Mouse (Mus musculus): ENCODE results near the gene Sgk2.
A peak's percentile ranks its signal among the peaks of the same experiment; 100 is the strongest.
"Not testable (repeated sequence)": the region's sequence is repeated elsewhere in the genome, so short reads cannot be mapped to it uniquely, and the experiment has no call there.

Sgk2 gene

DNA sequence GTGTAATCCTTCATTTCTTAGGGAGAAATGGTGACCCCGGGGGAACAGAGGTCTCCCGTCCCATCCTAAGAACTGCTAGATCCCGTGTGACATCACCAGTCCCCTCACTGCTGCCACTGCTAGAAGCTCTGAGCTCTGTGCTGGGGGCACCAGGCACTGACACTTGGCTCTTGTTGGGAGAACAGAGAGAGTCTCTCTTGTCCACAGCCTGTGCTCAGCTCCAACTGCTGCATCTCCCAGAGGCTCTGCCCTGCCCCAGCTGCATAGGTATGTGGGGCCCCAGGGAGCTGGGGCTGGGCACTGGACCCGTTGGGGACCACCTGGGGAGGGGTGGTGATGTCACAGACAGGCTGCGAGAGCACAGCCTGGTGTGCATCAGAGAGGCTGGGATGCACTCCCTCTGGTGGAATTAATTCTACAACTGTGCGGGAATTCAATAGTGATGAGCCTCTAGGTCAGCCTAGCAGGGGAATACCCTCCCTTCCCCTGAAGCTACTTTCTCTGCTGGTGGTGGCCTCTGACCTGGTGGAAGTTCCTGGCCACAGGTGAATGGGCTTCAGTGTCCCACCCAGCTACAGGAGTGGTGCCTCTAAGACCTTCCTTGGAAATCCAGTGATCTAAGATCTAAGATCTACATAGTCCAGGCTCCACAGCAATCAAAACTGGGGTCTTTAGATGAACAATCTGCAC, 4.4 kb downstream of the Sgk2 start:
- no peak for DNase-seq (ENCODE audit: low spot score)

DNA sequence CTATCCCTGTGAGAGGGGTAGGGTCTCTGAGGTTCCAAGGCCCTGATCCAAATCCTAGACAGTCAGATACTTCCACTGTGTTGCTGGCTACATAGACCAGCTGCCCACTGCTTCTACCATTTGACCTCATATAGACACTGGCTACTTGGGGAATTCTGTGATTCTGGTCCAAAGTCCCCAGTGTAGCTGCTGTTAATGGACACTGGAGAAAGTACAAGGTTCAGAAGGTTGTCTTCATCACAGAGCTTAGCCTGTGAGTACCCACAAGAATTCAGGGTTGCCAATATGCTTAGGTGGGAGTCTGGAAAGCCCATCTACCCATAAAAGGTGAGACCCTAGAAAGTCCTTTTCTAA, 4.9 kb downstream of the Sgk2 start:
- no peak for DNase-seq (ENCODE audit: low spot score)

DNA sequence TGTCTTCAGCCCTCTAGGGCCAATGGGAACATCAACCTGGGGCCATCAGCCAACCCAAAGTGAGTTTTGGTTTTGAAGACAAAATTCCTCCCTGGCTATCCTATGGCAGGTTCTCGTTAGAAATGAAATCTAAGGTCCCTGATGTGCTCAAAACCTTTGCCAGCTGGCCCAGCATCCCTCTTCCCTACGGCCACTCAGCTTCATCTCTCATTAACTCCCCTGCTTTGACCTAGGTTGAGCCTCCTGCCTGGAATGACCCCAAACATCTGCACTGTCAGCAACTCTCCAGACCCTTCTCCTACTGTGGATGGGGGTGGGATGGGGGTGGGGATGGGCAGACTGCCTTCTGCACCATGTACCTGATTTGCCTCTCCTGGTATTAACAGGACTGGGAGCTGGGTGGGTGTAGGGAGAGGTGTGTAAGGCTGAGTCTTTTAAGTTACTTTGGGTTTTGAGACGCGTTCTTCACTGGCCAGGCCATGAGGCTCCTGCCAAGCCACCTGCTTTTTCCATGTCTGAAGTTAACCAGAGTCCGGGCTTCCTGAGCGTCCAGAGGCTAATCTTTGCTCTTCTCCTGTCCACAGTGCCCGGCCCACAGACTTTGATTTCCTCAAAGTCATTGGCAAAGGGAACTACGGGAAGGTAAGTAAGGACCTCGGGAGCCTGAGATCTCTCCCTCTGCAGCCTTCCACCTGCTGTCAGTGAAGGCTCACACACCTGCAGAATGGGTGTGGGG, 6.9 kb downstream of the Sgk2 start:
- DNase-seq (ENCODE audit: low spot score) = no peak

DNA sequence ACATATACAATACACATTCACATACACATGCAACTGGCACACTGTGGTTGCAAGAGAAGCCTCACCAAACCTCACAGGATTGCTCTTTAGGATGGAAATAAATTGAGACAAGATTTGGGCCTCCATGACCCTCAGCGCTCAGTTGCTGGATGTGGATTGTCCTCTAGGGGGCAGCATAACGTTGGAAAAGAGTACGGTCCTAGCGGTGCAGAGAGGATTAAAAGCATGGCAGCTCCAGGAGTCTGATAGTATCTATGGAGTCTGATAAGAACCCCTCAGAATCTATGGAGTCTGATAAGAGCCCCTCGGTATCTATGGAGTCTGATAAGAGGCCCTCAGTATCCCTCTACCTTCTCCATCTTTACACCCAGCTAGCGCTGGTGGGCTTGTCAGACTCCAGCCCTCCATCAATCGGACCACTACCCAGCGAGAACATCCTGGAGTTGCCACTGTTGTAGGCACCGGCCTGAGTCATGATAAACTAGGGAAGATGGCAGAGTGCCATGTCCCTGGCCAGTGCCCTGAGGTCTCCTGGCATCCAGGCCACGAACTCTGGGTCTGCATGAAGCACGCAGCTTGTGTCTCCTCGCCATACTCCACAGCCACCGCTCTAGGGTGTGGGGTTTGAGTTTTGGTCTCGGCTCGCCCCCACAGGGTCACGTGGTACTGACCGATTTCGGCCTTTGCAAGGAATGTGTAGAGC, 11.5 kb downstream of the Sgk2 start:
- DNase-seq (ENCODE audit: low spot score) = peak; percentile 61

DNA sequence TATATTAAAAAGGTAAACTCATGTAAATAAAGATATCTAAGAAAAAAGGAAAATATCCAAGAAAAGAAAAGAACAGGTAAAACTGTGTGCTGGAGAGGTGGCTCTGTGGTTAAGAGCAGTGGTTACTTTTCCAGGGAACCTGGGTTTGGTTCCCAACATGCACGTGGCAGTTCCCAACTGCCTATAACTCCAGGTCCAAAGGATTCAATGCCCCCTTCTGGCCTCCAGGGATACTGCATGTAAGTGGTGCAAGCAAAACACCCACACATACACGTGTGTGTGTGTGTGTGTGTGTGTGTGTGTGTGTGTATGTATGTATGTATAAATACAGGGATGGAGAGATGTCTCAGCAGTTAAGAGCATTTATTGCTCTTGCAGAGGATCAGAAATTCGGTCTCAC, 12.6 kb downstream of the Sgk2 start:
- no peak for DNase-seq (ENCODE audit: low spot score)

DNA sequence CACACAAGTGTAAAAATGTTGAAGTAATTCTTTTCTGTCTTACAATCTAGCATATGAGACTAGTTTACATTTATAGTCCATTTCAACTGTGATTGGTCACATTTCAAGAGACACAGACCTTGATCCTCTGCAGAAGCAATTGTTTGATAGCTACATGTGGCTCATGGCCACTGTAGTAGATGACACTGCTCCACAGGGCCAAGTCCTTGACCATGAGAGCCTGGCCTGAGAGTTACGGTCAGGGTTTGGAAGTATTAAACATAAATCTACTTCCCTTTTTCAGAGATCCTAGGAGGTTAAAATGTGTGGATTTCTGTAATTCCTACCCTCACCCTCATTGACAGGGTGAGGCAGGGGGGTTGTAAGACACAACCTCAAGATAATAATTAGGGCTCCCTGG, 13.9 kb downstream of the Sgk2 start:
- no peak for DNase-seq (ENCODE audit: low spot score)

DNA sequence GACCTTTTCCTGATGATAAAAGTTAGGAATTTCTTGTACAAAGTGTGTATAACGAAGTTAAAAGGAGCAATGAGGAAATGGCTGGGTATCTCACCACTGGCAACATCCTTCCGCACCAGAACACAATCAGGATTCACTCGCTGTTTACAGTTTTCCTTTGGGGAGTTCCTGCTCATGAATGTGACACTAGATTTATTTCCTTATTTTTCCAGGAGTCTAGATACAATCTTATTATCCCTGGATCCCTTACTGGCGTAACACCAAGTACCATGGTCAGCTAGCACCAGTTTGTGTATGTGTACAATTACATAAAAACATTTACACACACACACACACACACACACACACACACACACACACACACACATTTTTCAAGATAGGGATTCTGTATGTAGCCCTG, 20.2 kb downstream of the Sgk2 start:
- no peak for DNase-seq (ENCODE audit: low spot score)

DNA sequence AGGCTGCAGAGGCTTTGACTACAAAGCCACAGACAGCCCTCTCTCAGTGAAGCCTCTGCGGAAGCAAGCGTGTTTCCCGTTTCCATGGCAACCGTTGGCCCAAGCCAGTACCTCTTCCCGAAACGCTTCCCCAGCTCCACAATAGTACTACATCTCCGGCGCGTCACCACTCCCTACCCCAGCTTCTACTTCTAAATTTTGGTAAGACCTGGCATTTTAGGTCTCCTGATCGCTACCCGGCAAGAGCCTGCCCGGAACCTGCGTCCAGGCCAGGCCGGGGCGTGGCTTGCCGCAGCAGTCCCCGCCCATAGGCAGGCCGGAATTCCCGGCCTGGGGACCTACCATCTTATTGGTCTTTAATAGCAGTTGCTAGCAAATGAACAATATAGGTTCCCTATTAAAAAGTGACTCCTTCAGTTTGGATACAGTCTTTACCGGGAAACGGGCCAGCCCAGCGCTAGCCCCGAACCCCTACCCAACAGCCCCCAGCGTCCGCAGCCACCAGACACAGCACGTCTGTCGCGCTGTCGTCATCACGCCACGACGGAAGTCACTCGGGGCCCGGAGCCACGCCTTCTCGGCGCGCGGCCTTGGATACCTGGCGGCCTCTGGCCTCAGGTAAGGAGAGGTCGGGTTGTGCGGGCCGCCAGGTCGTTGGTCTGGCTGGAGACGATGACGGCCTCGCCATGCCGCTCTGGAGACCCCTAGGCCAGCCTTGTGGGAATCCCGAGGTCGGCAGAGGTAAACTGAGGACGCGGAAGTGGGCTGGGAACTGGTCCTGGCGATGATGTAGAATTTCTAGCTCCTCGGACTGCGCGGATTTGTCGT, 30.0 kb downstream of the Sgk2 start, which contains the start of gene Ift52:
TSS of gene Ift52 (plus strand) at position 439 of the 828 bp plus-strand sequence.
- peak; percentile 93 for DNase-seq (ENCODE audit: low spot score)

DNA sequence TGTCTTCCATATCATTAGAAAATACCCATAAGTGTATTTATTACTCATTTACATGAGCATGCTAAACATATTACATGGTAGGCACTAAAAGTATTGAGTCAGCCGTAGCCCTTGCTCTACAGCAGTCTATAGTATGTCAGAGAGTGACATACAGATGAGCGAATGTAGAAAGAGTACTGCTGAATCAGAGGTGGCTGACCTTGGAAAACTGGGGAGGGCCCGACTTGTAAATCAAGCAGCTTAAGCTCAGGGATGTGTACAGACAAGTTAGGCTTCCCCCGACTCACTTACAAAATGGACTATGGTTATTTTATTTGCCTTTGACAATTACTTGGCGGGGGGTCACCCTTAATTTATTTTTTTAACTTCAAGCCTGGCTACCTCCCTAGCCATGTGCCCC, 44.2 kb downstream of the Sgk2 start:
- DNase-seq (ENCODE audit: low spot score) = no peak

DNA sequence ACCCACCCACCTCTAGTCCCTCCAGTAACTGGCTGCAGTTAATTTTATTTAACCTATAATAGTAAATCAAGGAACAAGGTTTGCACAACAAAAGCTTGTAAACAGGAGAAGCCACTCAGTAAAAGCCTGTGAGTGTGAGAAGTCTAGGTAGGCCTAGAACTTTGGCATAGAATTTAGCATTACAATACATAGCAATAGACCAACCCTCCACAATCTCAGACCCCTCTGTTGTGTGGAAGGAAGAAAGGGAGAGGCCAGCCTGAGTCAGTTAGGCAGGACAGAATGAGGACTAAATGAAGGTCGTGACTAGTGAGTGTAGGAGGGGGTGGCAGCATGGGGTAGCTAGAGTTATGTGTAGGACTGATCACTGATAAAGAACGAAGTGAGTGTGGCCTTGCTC, 44.6 kb downstream of the Sgk2 start:
- DNase-seq (ENCODE audit: low spot score) = no peak

DNA sequence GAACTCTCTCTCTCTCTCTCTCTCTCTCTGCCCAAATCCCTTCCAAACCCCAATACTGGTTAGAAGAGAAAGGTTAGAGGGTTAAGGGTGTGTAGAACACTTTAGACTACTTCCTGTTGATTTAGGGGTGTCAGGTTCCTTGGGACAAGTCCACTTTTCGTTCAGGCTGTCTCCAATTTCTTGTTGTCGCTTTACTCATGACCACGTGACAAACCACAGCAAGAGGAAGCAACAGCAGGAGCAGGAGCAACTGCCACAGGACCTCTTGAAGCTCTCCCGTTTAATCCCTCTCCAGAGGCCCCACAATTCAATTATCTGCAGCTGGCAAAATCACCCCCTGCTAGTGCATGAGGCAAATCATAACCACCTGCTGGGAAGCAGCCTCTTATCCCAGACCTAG, 45.5 kb downstream of the Sgk2 start:
- no peak for DNase-seq (ENCODE audit: low spot score)

DNA sequence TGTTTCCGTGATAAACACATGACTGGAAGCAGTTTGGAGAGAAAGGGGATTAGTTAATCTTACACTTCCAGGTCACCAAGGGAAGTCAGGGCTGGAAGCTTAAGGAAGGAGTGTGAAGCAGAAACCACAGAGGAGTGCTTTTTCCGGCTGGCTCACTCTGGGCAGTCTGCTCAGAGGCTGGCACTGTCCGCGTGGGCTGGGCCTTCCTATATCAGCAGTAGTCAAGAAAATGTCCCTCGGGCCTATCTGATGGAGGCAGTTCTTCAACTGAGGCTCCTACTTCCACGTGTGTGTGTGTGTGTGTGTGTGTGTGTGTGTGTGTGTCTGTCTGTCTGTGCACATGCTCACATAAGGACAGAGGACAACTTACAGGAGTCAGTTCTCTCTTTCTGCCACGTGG, 52.8 kb downstream of the Sgk2 start:
- no peak for DNase-seq (ENCODE audit: low spot score)

DNA sequence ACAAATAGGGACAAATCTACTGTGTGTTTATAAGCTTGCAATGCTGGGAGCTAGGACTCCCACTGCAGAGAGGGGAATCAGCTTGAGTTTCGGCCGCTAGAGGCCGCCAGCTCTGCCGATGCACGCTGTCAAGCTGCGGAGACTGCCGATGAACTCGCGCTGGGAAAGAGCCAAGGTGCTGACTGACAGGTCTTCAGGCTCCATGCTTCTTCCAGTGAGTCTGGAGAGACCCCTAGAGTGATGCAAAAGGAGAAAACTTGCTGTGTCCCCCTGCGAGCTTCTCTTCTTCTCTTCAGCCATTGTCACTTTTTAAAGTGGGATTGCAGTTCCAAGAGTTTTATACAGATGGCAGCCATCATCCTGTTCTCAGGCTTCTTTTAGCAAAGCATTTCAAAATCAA, 61.0 kb downstream of the Sgk2 start:
- DNase-seq (ENCODE audit: low spot score) = peak; percentile 62

DNA sequence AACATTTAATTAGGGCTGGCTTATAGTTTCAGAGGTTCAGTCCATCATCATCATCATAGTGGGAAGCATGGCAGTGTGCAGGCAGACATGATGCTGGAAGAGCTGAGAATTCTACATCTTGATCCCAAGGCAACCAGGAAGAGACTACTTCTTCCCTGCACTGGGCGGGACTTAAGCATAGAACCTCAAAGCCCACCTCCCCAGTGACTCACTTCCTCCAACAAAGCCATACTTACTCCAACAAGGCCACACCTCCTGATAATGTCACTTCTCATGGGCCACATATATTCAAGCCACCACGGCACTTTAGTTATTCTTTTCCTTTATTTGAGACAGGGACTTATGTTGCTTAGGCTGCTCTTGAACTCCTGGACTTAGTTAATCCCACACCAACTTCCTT, 62.0 kb downstream of the Sgk2 start:
- no peak for DNase-seq (ENCODE audit: low spot score)

DNA sequence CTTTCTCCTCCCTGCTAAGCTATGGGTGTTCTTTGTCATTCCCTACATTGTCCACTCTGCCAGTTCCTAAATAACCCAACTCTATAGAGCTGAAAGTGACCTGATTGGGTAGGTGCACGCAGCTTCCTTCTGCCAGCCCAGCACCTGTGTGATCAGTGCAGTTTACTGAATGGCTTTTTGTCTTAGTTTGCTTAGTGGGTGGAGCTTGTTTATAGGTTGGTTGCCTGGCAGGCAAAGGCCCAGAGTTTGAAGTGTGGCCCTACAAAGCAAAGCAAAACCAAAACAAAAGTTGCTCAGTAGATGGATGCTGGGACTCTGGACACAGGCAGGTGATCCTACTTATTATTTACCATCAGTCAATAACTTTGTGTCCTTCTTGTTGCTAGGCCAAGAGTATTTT, 64.6 kb downstream of the Sgk2 start:
- DNase-seq (ENCODE audit: low spot score) = no peak

DNA sequence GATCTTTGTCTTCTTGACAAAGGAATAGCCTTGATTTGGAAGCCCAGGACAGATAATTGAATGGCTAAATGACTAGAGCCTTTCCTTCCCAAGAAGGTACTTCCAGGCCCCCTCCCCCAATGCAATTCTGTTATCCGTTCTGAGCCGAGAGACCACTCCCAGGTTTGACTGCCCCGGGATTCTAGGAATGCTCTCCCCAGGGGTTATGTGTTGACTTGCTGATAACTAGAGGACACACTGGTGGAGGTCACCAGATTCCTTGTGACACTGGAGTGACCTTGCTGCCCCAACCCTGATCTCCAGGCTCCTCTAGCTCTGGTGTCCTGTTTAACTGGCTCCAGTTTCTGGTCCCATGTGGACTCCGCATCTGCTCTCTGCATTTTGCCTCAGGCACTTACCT, 65.0 kb downstream of the Sgk2 start:
- DNase-seq (ENCODE audit: low spot score) = no peak

DNA sequence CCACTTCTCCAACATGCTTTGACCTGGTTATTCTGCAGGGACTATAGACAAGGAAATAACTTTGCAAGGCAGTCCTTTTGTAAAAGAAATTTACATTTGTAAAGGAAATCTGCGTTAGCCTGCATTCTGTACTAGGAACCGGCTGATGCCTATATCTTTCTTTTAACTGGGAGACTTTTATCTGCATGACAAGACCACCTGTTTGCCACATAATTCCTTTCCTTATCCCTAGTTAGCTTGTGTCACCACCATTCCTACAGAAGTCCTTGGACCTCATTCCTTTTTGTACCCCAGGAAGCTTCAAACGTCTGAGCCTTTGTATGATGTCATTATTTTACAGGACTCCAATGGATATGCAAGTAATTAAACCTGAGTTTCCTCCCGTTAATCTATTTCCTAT, 65.7 kb downstream of the Sgk2 start:
- DNase-seq (ENCODE audit: low spot score) = no peak

DNA sequence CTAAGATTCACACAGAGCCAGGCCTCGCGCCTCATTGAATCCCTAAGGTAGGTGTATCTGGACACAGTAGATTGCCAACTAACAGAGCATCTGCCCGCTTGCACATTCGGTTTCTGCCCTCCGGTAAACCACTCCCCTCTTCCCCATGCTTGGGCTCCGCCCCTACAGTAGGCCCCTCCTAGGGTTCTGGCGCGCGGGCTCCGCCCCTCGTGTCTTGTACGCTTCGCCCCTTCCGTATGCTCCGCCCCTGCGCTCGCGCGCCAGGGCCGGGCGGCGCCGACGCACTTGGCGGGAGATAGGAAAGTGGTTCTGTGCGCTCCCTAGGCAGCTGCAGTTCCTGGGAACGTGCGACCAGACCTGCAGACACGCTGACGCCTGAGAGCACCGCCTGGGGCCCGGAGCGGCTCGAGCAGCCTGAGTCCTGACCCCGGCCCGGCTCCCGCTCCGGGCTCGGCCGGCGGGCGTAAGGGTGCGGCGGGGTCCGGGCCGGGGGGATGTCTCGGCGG, 67.3 kb downstream of the Sgk2 start, which contains the start of gene Mybl2:
TSS of gene Mybl2 (plus strand) at position 353 of the 506 bp plus-strand sequence.
- peak; percentile 89 for DNase-seq (ENCODE audit: low spot score)

DNA sequence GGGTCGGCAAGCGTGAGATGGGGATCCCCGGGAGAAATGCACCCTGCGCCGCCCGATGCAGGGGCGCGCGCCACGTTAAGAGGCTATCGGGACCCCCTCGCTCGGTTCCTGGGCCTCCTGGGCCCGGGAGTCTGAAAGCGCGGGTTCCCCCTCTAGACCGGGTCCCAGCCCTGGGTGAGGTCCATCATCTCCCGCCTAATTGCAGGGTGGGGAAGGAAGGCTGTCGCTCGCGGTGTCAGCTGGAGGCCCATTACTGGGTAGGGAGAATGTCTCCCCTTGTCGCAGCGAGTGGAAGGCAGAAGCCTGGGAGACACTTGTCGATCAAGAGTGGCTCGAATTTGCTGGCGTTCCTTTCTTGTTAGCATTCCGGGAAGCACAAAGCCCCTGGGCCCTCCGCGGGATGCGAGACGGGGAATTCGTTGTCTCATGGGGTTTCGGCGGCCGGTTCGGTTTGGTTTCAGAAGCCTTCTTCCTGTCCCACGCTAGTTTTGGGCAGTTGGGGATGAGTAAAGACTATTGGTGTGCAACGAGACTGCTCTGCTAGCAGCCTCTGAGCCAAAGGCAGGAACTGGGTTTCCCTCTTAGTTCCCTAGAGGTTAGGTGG, 67.9 kb downstream of the Sgk2 start:
- DNase-seq (ENCODE audit: low spot score) = no peak

DNA sequence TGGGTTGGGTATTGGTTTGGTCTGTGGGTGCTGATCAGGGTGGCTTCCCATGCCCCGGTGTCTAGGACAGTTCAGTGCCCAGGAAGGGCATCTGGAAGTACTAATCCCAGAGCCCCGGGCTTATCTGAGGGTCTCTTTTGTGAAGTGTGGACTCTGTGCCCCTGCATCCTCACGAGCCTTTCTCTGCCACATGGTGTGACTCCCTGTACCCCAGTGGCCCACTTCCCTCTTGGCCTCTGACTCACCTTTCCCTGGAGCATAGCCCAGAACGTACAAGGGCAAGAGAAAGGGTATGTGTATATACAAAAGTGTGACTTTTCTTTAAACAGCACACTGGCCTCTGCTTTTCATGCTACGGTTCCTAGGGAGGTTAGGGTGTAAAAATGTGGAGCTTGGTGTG, 68.6 kb downstream of the Sgk2 start:
- no peak for DNase-seq (ENCODE audit: low spot score)

DNA sequence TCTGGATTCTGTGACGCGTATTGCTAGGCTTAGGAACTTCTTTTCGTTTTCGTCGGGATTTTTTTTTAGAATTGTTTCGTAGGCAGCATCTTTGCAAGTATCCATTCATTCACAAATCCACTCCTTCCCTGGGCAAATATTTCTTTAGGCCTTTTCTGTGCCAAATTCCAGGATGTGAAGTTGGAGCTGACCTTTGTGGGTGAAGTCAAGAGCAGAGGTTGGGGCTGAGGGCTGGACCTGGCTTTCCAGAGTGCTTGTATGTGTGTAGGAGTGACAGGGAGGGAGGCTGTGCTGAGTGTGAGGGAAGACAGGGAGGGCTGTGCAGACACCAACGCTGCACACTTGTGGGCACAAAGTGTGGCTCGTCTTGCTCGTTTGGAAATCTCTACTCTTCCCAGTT, 69.5 kb downstream of the Sgk2 start:
- no peak for DNase-seq (ENCODE audit: low spot score)

DNA sequence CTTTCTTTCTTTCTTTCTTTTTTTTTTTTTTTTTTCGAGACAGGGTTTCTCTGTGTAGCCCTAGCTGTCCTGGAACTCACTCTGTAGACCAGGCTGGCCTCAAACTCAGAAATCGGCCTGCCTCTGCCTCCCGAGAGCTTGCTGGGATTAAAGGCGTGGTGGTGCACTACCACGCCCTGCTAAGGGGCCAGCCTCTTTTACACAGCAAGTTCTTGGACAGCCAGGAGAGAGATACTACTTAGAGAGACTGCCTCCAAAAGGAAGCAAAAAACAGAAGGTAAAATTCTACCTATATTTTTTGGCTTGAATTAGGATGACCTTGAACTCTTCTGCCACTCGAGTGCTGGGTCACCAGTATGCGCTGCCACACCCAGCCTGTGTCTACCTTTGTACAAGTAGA, 71.9 kb downstream of the Sgk2 start:
- DNase-seq (ENCODE audit: low spot score) = not testable (repeated sequence)

Measured in urinary bladder, postnatal 25 days (tissue).